Mouse (Mus musculus) left cerebral cortex, postnatal 36 days (tissue): ENCODE results near the gene Slc26a5. TPM values are rescaled to one million over a fixed set of nuclear protein-coding genes. Genes with fewer than 3 reads are reported as not detected.
A peak's percentile ranks its signal among the peaks of the same experiment; 100 is the strongest.

ENCODE experiments used
- DNase-seq, 2 experiments: peaks; one replicate each; pipeline ENCODE4 v3.0.0; 2021 to 2022; ENCODE audit warnings: low spot score in 2 of 2, mixed read lengths in 1 of 2
- intact Hi-C: fragments of 180-260 bp; cut with DNase I; formaldehyde crosslinking; loops from one replicate; pipeline ENCODE4 v1.15.1; 2025
- total RNA-seq, 2 experiments: library from RNA; stranded (reverse); gene quantifications; 2 replicates each; pipeline ENCODE4 v1.2.3; 2021

Slc26a5 gene
- total RNA-seq, 2 experiments from 2014 or later: 0.37 to 0.45 TPM

DNA sequence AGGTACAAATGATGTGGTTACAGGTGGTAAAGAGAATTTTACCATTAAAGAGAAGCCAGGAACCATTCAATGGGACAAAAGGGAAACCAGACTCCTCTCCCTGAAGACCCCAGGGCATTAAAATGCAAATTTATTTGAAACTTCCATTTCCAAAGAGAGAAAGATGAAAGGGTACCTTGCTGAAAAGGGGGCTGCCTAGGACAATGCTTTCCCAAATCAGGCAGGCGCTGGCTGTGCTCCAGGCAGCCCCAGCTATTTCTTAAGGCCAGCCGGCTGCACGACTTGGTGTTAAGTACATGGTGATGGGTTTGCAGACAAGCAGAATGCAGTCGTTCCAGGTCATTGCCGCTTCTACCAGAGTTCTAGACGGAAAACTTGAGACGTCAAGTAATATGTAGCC is 39.0 kb downstream of the Slc26a5 start:
- intact Hi-C loops: no loop called here
- no peak for DNase-seq

DNA sequence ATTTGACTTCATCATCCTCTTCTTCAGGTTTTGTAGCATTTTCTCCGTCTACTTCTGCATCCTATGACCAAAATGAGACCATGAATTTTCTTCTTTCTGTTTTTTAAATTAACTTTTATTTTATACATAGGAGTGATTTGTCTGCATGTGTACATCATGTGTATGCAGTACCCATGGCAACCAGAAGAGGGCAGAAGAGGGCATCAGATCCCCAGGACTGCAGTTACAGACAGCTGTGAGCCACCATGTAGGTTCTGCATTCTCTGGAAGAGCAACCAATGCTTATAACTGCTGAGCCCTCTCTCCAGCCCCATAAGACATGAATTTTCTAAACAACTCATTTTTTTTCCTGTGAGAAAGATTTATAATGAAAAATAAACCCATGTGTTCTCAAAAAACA is 51.4 kb downstream of the Slc26a5 start:
- intact Hi-C loops: no loop called here
- no peak for DNase-seq

DNA sequence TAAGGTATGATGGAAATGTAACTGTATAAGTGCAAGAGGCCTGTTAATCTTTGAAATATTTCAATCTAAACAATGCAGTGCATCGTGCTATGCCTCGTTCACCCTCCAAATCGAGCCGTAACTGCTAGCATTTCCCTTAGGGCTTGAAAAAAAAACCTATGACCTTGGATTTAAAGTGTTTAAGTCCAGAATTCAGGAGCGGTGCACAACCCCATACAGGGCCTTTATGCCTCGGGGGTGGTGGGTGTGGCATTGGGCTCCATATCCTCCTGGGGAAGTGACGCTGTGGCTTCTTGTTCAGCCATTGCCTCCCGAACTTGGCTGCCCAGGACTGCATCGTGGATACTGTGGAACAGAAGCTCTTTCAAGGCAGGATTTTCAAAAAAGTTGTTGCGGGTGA is 54.5 kb downstream of the Slc26a5 start:
- no peak for DNase-seq
- intact Hi-C loops: no loop called here

DNA sequence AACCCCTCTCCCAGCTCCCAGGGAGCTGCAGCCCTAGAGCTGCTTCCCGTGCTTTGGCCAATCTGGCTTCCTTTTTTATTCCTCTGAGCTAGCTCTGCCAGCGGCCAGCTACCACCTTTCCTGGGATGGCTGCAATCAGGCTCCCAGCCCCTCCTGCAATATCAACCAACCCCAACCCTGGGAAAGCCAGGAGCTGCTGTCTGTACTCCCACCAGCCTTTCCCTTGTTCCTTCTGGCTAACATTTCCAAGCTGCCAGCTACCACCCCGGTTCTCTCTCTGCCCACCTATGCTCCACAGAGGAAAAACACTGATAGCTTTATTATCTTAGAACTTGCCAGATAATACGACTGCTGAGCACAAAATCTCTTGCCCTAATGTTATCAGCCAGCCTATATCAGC is 60.6 kb downstream of the Slc26a5 start:
- intact Hi-C loops: no loop called here
- DNase-seq: peak in 1 of 2 experiments; percentile 15

- DNase-seq: no peak
- intact Hi-C loops: no loop called here
These were observed 61.7 kb downstream of the Slc26a5 start for GRCm38 (mm10) chr5:21803691-21804188.

DNA sequence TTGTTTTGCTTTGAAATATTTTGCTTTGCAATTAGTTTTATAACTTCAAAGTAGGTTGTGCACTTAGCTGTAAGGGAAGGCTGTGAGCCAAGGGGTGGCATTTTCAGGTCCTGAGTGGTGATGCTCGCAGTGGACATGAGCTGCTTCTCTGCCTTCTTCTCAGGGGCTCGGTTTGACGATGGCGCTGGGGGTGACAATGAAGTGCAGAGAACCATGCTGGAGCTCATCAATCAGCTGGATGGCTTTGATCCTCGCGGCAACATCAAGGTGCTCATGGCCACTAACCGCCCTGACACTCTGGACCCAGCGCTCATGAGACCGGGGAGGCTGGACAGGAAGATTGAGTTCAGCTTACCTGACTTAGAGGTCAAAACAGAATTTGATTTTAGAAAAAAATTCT is 62.5 kb downstream of the Slc26a5 start:
- no peak for DNase-seq
- intact Hi-C loops: no loop called here

DNA sequence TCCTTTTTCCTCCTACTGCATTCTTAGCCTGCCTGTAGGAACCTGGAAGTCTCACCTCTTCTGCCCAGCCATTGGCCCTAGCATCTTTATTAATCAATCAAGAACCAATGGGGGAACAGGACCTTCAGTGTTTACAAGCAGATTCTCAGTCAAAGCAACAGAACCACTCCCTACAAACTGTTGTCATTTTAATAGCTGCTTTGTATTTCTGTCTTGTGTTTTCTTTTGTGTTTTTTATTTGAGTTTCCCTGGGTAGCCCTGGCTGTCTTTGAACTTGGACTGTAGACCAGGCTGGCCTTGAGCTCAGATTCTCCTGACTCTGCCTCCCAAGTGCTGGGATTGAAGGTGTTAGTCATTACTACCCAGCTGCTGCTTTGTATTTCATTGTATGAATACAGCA is 73.2 kb downstream of the Slc26a5 start:
- no peak for DNase-seq

GRCm38 (mm10) chr5:21789061-21789460 is 76.3 kb downstream of the Slc26a5 start:
- DNase-seq: no peak
- intact Hi-C loops: loop anchor here (5.0 kb wide), 1 partner anchor 718 kb away; no protein-coding TSS in a partner anchor

More for the DNA sequence above, 73.2 kb downstream of the Slc26a5 start:
- intact Hi-C loops: no loop called here

- intact Hi-C loops: loop anchor here (5.0 kb wide), 1 partner anchor 720 kb away; no protein-coding TSS in a partner anchor
- DNase-seq: no peak
These were observed 78.0 kb downstream of the Slc26a5 start for GRCm38 (mm10) chr5:21787186-21788105.

GRCm38 (mm10) chr5:21786258-21787185 is 78.9 kb downstream of the Slc26a5 start:
- DNase-seq: peak; percentile 94 to 95
- intact Hi-C loops: loop anchor here (5.0 kb wide), 1 partner anchor 721 kb away; no protein-coding TSS in a partner anchor

- no peak for DNase-seq
- intact Hi-C loops: loop anchor here (2.0 to 5.0 kb wide), 2 partner anchors 49 to 722 kb away; partner anchors contain the start of gene Pmpcb
These were observed 79.6 kb downstream of the Slc26a5 start for GRCm38 (mm10) chr5:21785776-21786175.

DNA sequence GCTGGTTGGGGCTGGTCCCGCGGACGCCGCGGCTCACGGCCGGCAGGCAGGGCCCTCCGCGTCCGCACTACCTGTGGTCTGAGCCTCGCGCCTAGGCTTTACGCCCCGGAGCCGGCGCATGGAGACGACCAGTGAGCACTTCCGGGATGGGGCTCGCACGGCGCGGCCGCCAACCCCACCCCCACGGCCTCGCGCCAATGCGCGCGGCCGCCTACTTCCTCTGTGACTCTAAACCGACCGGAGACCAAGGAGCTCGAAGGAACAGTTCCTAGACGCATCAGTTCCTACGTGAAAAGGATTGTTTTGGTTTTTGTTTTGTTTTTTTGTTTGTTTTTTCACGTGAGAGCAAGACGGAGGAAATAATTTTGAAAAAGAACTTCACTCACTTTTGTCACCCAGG is 80.4 kb downstream of the Slc26a5 start, which contains the start of the genes Dnajc2 and Psmc2:
Gene Dnajc2, minus strand, starts transcription at position 199 of the 400 bp plus-strand sequence.
Gene Psmc2, plus strand, starts transcription at position 231 of the 400 bp plus-strand sequence.
- peak; percentile 90 to 91 for DNase-seq
- intact Hi-C loops: loop anchor here (2.0 to 5.0 kb wide), 2 partner anchors 48 to 722 kb away; partner anchors contain the start of gene Pmpcb

GRCm38 (mm10) chr5:21784161-21785052 is 81.0 kb downstream of the Slc26a5 start:
- DNase-seq: peak in 1 of 2 experiments; percentile 11
- intact Hi-C loops: loop anchor here (2.0 to 5.0 kb wide), 2 partner anchors 48 to 723 kb away; partner anchors contain the start of gene Pmpcb

DNA sequence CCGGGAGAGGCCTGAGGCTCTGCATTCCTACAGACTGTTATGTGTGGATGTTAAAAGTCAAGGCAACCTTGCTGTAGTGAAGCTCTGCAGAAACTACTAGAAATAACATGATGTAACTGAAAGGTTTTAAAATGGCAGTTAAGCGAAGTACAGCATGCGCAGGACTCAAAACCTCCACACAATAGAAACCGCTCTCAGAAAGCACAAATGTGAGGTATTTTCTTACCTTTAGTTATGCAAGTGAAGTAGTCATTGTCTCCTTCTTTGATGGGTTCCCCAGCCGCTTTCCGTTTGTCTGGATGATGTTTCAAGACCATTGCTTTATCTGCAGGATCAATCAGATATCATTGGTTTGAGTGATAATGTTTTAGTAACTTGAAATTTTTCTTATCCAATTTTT is 88.9 kb downstream of the Slc26a5 start:
- no peak for DNase-seq
- intact Hi-C loops: no loop called here

GRCm38 (mm10) chr5:21769841-21770240 is 95.6 kb downstream of the Slc26a5 start:
- intact Hi-C loops: no loop called here
- no peak for DNase-seq

DNA sequence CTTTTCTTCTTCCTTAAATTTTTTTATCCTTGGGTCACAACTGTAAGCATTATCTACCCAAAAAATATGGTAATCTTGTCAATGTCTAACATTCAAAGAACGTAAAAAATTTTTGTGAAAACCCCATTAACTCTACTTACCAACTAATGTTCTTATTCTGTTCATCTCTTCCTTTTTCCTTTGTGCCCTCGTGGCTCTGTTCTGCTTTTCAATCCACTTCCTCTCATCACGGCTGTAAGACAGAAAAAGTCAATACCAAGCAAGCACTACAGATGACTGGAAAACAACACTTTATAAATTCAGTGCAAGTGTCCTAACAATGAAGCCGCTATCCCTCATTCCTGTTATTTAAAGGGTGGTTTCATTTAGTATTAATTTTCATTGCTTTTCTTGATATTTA is 96.9 kb downstream of the Slc26a5 start:
- DNase-seq: no peak
- intact Hi-C loops: no loop called here
